Mouse (Mus musculus) A20 (cell line): ENCODE measurements around the gene Paqr6.
A peak's percentile ranks its signal among the peaks of the same experiment; 100 is the strongest.
"Not testable (repeated sequence)": the region's sequence is repeated elsewhere in the genome, so short reads cannot be mapped to it uniquely, and the experiment has no call there.

Experiments used
- DNase-seq: peaks from one replicate; pipeline ENCODE4 v3.0.0-alpha.2; 2011; ENCODE audit warnings: low read depth, low spot score

Gene Paqr6

DNA sequence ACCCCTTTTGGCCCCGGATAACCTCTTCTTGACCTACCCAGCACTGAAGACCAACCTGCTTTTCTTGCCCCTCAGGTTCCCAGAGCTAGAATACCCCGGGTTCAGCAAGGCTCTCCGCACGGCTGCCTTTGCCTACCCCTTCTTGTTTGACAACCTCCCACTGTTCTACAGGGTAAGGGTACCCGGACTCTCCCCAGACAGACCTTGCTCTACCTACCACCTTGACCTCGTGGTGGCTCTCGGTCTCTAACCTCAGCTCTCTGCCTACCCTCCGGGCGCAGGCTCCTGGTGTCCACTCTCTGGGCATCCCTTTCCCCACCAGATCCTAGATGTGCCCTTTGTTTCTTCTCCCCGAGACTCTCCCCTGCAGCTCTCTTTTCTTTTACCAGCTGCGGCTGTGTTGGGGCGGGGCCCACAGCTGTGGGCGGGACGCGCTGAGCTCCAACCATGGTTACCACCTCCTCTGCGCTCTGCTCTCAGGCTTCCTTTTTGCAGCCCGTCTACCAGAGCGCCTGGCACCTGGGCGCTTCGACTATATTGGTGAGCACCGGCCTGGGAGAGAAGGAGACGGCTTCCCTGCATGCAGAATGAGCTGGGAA is 2.5 kb downstream of the Paqr6 start:
- DNase-seq, result not testable (repeated sequence)

DNA sequence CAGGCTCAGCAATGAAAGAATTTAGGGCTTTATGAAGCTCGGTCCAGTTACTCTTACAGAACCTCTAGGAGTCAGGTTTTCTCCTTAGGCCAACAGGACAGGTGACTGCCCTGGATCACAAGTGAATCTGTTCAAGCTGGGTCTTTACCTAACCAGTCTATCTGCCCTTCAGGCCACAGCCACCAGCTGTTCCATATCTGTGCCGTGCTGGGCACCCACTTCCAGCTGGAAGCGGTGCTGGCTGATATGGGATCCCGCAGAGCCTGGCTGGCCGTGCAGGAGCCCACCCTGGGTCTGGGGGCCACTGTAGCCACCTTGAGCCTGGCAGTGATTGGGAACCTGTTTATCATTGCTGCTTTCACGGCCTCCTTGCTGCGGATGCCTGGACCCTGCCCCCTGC is 3.1 kb downstream of the Paqr6 start:
- DNase-seq, result not testable (repeated sequence)

DNA sequence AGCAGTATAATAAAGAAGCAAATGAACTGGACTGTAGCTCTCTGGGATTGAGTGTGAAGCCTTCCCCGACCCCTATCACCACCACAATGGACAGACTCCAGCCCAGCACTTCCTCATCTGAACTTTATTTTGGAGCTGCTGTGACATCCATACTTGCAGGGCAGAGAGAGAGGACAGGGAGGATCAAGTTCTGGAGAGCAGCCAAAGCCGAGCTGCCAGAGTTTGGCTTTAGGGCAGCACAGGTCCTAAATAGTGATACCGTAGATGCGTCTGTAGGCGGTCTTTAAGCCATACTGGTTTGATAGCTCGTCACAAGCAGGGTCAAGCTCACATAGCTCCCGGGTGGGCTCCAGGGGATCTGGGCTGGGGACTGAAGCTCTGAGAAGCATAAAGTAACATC is 4.1 kb downstream of the Paqr6 start:
- DNase-seq, result not testable (repeated sequence)

DNA sequence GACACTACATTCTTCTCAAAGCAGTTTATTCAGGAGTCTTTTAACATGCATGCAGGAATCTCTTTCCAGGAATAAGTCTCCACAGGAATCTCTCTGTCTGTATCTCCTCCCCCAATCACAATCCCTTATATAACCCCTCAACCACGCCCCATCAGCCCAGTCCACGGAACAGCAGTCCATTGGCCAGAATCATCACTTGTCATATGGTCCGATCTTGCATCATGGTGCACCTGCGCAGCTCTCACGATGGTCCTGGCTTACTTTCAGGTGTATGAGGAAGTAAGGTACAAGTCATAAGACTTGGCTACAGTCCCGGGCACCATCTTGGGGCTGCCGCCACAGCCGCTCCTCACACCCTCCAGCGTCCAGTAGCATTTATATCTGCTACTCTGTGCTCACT is 8.3 kb downstream of the Paqr6 start, which contains the start of gene Bglap3:
Gene Bglap3 (minus strand): TSS at position 101 of the 400 bp plus-strand sequence.
- peak; percentile 17 for DNase-seq

DNA sequence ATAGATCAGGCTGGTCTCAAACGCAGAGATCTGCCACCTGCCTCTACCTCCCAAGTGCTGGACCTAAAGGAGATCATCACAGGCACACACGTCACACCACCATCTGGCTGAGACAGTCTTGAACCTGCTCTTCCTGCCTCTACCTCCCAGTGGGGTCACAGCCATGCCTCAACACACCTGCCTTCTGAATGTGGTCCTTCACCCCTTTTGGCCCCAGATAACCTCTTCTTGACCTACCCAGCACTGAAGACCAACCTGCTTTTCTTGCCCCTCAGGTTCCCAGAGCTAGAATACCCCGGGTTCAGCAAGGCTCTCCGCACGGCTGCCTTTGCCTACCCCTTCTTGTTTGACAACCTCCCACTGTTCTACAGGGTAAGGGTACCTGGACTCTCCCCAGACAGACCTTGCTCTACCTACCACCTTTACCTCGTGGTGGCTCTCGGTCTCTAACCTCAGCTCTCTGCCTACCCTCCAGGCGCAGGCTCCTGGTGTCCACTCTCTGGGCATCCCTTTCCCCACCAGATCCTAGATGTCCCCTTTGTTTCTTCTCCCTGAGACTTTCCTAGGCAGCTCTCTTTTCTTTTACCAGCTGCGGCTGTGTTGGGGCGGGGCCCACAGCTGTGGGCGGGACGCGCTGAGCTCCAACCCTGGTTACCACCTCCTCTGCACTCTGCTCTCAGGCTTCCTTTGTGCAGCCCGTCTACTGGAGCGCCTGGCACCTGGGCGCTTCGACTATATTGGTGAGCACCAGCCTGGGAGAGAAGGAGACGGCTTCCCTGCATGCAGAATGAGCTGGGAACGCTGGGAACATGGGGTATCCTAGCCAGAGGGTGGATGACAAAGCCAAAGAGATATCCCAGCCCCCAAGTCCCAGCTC is 11.6 kb downstream of the Paqr6 start:
- DNase-seq, result peak; percentile 68

DNA sequence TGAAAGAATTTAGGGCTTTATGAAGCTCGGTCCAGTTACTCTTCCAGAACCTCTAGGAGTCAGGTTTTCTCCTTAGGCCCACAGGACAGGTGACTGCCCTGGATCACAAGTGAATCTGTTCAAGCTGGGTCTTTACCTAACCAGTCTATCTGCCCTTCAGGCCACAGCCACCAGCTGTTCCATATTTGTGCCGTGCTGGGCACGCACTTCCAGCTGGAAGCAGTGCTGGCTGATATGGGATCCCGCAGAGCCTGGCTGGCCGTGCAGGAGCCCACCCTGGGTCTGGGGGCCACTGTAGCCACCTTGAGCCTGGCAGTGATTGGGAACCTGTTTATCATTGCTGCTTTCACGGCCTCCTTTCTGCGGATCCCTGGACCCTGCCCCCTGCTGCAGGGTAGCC is 12.3 kb downstream of the Paqr6 start:
- not testable (repeated sequence) for DNase-seq

DNA sequence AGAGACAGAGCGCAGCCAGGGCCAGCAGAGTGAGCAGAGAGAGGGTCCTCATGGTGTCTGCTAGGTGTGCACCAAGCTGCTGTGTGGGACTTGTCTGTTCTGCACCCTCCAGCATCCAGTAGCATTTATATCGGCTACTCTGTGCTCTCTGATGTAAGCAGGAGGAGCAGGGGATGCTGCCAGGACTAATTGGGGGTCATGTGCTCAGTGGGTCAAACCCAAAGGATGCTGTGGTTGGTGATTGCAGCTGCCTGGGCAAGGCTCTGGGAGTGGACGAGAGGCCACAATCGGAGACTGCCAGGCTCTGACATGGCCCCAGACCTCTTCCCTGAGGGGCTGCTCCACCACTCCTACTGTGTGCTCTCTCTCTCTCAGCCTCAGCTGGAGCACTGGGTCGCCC is 14.2 kb downstream of the Paqr6 start, which contains the start of gene Bglap2:
Gene Bglap2 (minus strand): TSS at position 101 of the 400 bp plus-strand sequence.
- DNase-seq, result not testable (repeated sequence)

DNA sequence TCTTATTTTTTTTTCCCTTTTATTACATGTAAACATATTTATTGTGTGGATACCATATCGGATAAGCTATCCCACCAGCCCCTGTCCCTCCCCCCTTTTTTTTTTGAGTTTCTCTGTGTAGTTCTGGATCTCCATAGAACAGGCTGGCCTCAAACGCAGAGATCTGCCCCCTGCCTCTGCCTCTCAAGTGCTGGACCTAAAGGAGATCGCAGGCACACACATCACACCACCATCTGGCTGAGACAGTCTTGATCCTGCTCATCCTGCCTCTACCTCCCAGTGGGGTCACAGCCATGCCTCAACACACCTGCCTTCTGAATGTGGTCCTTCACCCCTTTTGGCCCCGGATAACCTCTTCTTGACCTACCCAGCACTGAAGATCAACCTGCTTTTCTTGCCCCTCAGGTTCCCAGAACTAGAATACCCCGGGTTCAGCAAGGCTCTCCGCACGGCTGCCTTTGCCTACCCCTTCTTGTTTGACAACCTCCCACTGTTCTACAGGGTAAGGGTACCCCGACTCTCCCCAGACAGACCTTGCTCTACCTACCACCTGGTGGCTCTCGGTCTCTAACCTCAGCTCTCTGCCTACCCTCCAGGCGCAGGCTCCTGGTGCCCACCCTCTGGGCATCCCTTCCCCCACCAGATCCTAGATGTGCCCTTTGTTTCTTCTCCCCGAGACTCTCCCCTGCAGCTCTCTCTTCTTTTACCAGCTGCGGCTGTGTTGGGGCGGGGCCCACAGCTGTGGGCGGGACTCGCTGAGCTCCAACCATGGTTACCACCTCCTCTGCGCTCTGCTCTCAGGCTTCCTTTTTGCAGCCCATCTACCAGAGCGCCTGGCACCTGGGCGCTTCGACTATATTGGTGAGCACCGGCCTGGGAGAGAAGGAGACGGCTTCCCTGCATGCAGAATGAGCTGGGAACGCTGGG is 17.3 kb downstream of the Paqr6 start:
- DNase-seq, result peak; percentile 86

DNA sequence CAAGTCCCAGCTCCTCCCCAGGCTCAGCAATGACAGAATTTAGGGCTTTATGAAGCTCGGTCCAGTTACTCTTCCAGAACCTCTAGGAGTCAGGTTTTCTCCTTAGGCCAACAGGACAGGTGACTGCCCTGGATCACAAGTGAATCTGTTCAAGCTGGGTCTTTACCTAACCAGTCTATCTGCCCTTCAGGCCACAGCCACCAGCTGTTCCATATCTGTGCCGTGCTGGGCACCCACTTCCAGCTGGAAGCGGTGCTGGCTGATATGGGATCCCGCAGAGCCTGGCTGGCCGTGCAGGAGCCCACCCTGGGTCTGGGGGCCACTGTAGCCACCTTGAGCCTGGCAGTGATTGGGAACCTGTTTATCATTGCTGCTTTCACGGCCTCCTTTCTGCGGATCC is 18.0 kb downstream of the Paqr6 start:
- not testable (repeated sequence) for DNase-seq

DNA sequence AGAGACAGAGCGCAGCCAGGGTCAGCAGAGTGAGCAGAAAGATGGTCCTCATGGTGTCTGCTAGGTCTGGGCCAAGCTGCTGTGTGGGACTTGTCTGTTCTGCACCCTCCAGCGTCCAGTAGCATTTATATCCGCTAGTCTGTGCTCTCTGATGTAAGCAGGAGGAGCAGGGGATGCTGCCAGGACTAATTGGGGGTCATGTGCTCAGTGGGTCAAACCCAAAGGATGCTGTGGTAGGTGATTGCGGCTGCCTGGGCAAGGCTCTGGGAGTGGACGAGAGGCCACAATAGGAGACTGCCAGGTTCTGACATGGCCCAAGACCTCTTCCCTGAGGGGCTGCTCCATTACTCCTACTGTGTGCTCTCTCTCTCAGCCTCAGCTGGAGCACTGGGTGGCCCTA is 20.0 kb downstream of the Paqr6 start, which contains the start of gene Bglap:
Gene Bglap (minus strand): TSS at position 101 of the 400 bp plus-strand sequence.
- DNase-seq, result no peak

DNA sequence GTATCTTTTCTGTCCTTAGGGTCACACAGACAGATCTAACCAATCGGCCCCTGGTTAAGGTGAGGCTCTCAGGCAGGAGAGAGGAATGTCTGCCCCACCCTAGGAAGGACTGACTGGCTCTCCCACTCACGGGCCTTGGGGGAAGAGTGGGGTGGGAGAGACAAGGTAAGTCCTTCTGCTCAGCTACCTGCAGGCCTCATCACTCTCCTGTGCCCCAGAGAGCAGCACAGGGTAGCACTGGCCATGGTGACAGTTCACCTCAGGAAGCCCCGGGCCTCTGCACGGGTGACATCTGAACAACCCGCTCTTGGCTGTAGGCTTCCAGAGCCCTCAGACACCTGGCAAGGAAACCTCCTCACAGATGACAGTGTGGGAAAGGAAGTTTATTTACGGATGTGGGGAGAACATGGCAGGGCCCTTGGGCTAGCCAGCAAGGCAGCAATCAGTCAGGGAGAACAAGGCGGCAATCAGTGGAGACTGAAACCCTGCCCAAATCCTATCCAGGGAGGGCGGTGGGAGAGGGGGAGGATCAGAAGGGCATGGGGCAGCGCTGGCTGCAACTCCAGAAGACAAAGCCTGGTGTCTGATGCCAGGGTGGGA is 29.5 kb downstream of the Paqr6 start:
- no peak for DNase-seq

DNA sequence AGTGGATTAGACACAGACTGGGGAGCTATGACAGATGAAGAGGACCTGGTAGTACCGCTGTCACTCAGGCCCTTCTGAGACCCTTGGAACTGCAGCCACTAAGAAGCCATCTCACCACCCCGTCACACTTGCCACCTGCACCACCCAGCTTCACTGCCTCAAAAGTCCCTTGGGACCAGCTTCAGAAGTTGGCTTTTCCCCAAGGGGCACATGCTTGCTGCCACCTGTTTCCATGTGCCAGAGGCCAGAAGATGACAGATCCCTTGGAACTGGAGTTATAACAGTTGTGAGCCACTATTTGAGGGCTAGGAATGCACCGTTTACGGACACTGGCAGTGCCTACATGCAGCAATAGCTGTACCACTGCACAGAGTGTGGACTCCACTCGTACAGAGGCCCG is 30.9 kb downstream of the Paqr6 start:
- DNase-seq, result peak; percentile 73

DNA sequence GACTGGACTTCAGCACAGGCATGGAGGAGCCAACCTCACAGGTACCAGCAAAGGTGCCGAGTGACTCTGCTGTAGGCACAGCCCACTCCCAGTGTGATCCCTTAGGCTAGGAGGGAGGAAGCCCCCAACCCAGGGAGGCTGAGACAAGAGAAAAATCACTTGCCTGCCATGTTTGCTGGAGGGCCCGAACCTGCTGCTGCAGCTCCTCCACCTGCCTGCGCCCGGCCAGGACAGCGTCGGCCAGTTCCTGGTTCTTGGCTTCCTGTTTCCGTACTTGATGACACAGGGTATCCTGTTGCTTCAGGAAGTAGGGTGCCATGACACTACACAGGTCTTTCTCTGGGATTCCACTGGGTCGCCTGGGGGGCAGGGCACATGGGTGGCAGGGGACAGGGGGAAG is 31.4 kb downstream of the Paqr6 start:
- no peak for DNase-seq

DNA sequence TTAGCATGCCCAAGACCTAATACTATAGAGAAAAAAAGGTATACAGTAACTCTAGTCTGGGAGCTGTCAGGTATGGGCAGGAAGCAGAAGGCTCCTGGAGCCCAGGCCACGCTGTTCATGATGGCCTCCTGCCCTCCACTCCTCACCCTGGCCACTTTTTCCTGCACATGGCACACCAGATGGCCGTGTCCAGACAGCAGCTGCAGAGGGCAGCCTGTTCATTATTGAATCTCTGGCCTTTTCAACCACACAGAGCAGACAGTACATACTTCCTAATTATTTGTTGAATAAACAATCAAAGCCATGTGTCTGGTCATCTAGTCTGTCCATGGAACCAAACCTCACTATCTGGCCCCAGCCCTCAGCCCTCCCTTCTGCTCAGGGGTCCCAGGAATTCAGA is 34.3 kb downstream of the Paqr6 start:
- no peak for DNase-seq

DNA sequence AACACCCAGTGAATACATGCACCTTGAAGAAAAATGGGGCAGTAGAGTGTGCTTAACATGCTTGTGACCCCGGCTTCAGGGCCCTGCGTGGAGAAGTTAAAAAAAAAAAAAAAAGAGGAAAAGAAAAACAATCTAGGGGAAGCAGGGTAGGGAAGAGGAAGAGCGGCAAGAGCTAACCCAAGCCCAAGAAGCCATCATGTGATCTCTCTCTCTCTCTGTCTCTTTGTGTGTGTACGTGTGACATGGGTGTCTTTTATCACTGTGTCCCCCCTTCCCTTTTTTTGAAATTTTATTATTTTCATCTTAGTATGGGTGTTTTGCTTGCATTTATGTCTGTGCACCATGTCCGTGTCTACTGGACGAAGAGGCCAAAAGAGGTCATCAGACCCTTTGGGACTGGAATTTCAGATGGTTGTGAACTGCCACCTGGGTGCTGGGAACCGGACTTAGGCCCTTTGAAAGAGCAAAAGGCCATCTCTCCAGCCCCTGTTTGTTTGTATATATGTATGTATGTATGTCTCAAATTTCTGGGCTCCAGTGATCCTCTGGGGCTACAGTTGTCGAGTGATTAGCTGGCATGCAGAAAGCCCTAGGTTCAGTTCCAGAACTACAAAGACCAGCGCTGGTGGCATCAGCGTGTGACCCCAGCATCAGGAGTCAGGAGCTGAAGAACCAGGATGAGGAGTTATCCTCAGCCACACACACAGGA is 39.3 kb downstream of the Paqr6 start:
- no peak for DNase-seq

DNA sequence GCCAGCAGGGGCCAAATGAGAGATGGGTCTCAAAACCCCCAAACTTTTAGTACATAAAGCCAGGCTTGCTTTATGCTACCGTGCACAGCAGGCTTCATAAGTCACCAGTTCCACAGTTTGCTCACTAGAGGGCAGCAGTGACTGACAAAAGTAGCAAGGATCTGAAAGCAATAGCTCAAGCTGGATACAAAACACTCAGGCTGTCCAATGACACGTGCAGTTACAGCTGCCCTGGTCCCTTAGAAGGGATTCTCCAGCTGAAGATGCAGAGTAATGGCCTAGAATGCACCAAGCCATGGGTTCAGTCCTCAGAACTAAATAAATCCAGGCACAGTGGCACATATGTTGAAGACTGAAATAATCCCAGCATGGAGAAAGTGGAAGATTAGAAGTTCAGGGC is 42.7 kb downstream of the Paqr6 start:
- peak; percentile 86 for DNase-seq

DNA sequence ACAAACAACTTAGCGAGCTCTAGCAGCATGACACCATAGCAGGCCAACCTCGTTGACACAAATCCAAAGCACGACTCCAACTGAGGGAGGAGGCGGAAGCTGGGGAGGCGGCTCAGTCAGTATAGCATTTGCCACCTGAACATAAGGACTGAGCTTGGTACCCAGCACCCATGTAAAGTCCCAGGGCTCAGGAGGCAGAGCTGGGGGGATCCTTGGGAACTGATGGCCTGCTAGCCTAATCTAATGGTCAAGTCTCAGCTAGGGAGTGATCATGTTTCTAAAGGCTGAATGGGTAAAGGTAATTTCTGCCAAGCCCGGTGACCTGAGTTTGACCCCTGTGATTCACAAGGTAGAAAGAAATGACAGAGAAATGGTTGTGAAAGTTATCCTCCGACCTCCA is 43.1 kb downstream of the Paqr6 start:
- no peak for DNase-seq

DNA sequence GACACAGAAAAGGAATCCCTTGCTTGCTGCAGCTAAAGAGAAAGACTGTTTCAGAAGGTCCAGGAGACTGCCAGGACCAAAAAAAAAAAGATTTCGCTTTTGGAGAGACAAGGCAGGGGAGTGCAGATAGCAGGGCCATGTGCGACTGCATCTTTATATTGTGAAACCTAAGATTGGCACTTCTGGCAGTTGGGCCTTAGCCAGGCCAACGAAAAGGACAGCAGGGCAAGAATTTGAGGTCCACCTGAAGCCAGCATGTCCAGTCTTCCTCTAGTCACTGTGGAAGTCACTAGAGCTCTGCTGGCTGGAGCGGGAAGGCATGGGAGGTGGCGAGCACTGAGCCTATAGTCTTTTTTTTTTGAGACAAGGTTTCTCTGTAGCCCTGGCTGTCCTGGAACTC is 44.6 kb downstream of the Paqr6 start:
- no peak for DNase-seq

DNA sequence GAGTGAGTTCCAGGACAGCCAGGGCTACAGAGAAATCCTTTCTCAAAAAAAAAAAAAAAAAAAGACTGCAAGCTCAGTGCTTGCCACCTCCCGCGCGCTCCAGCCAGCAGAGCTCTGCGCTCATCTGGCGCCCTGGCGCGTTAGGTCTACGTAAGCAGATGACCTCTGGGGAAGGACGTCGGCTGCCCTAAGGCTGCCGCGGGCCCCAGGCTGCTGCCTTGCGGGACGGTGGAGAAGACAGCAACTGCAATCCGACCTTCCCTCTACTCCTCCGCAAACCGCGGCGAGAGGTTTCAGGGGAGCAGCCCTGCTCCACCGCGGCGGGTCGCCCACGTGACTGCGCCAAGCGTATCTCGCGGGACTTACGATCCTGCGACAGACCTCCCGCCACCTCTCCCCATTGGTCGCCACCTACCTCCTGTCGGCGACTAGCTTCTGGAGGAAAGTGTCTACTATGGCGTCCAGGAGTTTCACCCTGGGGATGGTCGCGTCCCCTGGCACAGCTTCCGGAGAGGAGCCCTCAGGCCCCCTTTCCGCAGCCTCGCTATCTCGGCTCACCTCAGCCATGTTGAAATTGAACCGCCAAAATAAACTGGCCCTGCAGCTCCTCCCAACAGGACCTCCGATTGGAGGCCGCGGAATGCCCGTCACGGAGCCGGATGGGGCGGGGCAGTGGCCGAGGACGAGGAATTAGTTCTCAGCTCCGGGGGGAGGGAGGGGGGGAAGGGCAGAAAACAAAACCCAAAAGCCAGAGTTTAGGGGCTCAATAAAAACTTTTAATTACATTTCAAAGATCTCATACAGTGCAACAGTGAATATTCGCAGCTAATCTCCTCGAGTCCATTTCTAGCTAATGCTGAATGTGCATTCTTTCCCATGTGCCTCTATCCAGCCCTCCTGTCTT is 45.6 kb downstream of the Paqr6 start, which contains the start of gene Pmf1:
Gene Pmf1 (minus strand): TSS at position 591 of the 904 bp plus-strand sequence.
- peak; percentile 99 for DNase-seq

DNA sequence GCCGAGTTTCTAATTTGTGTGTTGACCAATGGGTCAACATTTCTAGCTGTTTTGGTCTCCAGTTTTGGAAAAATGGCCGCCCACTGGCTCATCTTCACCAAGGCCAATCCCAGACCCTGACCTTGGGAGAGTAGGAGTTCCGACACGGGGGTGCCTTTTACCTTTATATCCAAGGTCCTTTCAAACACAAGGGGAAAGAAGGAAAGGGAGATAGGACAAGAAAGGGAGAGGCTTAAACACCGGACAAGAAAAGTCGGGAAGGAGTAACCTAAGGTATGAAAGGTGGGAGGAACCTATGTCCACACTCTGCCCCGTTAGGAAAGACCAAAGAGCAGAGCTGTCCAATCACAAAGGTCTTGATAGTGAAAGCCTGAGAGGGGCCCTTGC is 46.3 kb downstream of the Paqr6 start:
- no peak for DNase-seq
